Mouse (Mus musculus): ENCODE data around the gene P2ry14.
A peak's percentile ranks its signal among the peaks of the same experiment; 100 is the strongest.
"Not testable (repeated sequence)": the region's sequence is repeated elsewhere in the genome, so short reads cannot be mapped to it uniquely, and the experiment has no call there.

Gene P2ry14

GRCm38 (mm10) chr3:59111944-59112343 lies 41.5 kb downstream of the P2ry14 start:
- no peak for ATAC-seq (ENCODE audit: insufficient number of reproducible peaks, low FRiP score, low TSS enrichment)

GRCm38 (mm10) chr3:59109834-59110233 lies 43.6 kb downstream of the P2ry14 start:
- not testable (repeated sequence) for ATAC-seq (ENCODE audit: insufficient number of reproducible peaks, low FRiP score, low TSS enrichment)

GRCm38 (mm10) chr3:59107439-59107838 lies 46.0 kb downstream of the P2ry14 start:
- ATAC-seq (ENCODE audit: insufficient number of reproducible peaks, low FRiP score, low TSS enrichment) = no peak

- ATAC-seq (ENCODE audit: insufficient number of reproducible peaks, low FRiP score, low TSS enrichment) = no peak
Measured at GRCm38 (mm10) chr3:59104462-59104861, 49.0 kb downstream of the P2ry14 start.

GRCm38 (mm10) chr3:59102146-59102545 lies 51.3 kb downstream of the P2ry14 start:
- ATAC-seq (ENCODE audit: insufficient number of reproducible peaks, low FRiP score, low TSS enrichment) = no peak

GRCm38 (mm10) chr3:59101218-59101986 lies 52.0 kb downstream of the P2ry14 start, which contains the start of gene Gpr171:
Gpr171 (minus strand) TSS chr3:59101821.
- ATAC-seq (ENCODE audit: insufficient number of reproducible peaks, low FRiP score, low TSS enrichment) = no peak

GRCm38 (mm10) chr3:59098540-59098939 lies 54.9 kb downstream of the P2ry14 start:
- ATAC-seq (ENCODE audit: insufficient number of reproducible peaks, low FRiP score, low TSS enrichment) = no peak

GRCm38 (mm10) chr3:59097421-59097820 lies 56.0 kb downstream of the P2ry14 start:
- no peak for ATAC-seq (ENCODE audit: insufficient number of reproducible peaks, low FRiP score, low TSS enrichment)

- ATAC-seq (ENCODE audit: insufficient number of reproducible peaks, low FRiP score, low TSS enrichment) = no peak
Measured at GRCm38 (mm10) chr3:59092702-59093101, 60.7 kb downstream of the P2ry14 start.

- peak; percentile 75 for ATAC-seq (ENCODE audit: insufficient number of reproducible peaks, low FRiP score, low TSS enrichment)
Measured at GRCm38 (mm10) chr3:59080919-59081318, 72.5 kb downstream of the P2ry14 start.

GRCm38 (mm10) chr3:59080293-59080916 lies 73.0 kb downstream of the P2ry14 start:
- ATAC-seq (ENCODE audit: insufficient number of reproducible peaks, low FRiP score, low TSS enrichment) = no peak

GRCm38 (mm10) chr3:59079327-59079726 lies 74.1 kb downstream of the P2ry14 start:
- peak; percentile 48; the same call in 1 of the 2 replicates for ATAC-seq (ENCODE audit: insufficient number of reproducible peaks, low FRiP score, low TSS enrichment)

GRCm38 (mm10) chr3:59078585-59078984 lies 74.8 kb downstream of the P2ry14 start:
- no peak for ATAC-seq (ENCODE audit: insufficient number of reproducible peaks, low FRiP score, low TSS enrichment)

- ATAC-seq (ENCODE audit: insufficient number of reproducible peaks, low FRiP score, low TSS enrichment) = no peak
Measured at GRCm38 (mm10) chr3:59077278-59077677, 76.1 kb downstream of the P2ry14 start.

- not testable (repeated sequence) for ATAC-seq (ENCODE audit: insufficient number of reproducible peaks, low FRiP score, low TSS enrichment)
Measured at GRCm38 (mm10) chr3:59069071-59069470, 84.3 kb downstream of the P2ry14 start.

- no peak for ATAC-seq (ENCODE audit: insufficient number of reproducible peaks, low FRiP score, low TSS enrichment)
Measured at GRCm38 (mm10) chr3:59066558-59067294, 86.7 kb downstream of the P2ry14 start.

- ATAC-seq (ENCODE audit: insufficient number of reproducible peaks, low FRiP score, low TSS enrichment) = no peak
Measured at GRCm38 (mm10) chr3:59065937-59066336, 87.5 kb downstream of the P2ry14 start.
